Mouse (Mus musculus) lung, adult 2 months (tissue): ENCODE results near the gene Nkx1-2.

Experiments used
- CTCF ChIP-seq: fragments of 200-500 bp; IDR thresholded peaks from 2 replicates; pipeline ENCODE4 v1.5.1; 2011; ENCODE audit warnings: mild to moderate bottlenecking, low read length, control low read depth; ENCODE audit not compliant: insufficient read depth
- POLR2A ChIP-seq: fragments of 200-500 bp; IDR thresholded peaks from 2 replicates; pipeline ENCODE4 v1.6.1; 2011; ENCODE audit warnings: low read depth, mild to moderate bottlenecking, control low read depth, low read length, borderline replicate concordance; ENCODE audit errors: extremely low read depth

DNA sequence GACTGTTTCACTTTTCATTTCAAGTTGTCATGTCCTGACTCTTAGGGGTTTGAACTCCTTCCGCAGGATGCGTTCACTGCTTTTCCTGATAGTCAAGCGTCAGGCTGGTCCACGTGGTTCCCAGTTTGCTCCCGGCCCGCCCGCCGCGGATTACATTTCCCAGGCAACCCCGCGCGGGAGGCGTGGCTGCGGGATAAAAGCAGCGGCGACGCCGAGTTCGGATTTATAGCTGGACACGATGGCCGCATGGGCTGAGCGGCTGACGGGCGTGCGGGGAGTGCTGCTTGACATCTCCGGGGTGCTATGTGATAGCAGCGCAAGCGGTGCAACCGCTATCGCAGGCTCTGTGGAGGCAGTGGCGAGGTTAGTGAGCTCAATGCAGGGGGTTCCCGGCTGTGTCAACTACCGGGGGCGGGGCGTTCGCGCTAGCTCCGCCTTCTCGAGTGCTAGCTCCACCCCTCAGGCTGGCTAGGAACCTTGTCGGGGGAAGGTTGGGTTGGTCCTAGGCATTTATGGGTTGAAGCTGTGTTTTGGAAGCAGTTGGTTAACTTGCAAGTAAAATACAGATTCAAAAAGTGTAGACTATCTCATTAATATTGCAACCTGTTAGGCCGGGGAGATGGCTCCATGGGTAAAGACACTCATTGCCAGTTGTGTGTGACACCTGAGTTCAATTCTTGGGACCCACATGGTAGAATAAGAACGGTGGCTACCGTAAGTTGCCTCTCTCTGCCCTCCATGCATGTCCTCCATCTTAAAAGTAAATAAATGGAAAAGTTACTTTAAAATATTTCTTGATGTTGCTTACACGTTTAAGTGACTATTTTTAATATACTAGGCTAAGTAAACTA lies 11.3 kb upstream of the Nkx1-2 start, which contains the start of gene Lhpp:
- TF ChIP-seq POLR2A (peak; percentile 59; the same call in 1 of the 2 replicates), CTCF (no peak)
